Mouse (Mus musculus) C2C12 (cell line): ENCODE results near the gene Fbxl17.

Experiments used
- CEBPB ChIP-seq: IDR thresholded peaks from one replicate; pipeline ENCODE4 v1.6.1; 2011; ENCODE audit warnings: low read depth, mild to moderate bottlenecking, control low read depth, moderate library complexity
- CTCF ChIP-seq: IDR thresholded peaks from one replicate; pipeline ENCODE4 v1.5.1; 2011; ENCODE audit not compliant: control insufficient read depth, insufficient read depth, insufficient read length
- MAX ChIP-seq: IDR thresholded peaks from one replicate; pipeline ENCODE4 v1.6.1; 2011; ENCODE audit warnings: mild to moderate bottlenecking, control low read depth
- MYOD1 ChIP-seq: IDR thresholded peaks from one replicate; pipeline ENCODE4 v1.6.1; 2011; ENCODE audit warnings: low read depth; ENCODE audit not compliant: control insufficient read depth, insufficient read length
- MYOG ChIP-seq: IDR thresholded peaks from one replicate; pipeline ENCODE4 v1.6.1; 2011; ENCODE audit not compliant: control insufficient read depth, insufficient read length; ENCODE audit errors: extremely low read depth
- USF1 ChIP-seq: IDR thresholded peaks from one replicate; pipeline ENCODE4 v1.6.1; 2011; ENCODE audit warnings: low read depth, mild to moderate bottlenecking, control low read depth, moderate library complexity

- TF ChIP-seq MAX = no peak
- TF ChIP-seq CTCF = no peak
- no peak for TF ChIP-seq MYOG
- TF ChIP-seq MYOD1 = no peak
- no peak for TF ChIP-seq USF1
- no peak for TF ChIP-seq CEBPB
Observed at GRCm38 (mm10) chr17:63010830-63011229, 489.0 kb downstream of the Fbxl17 start.
